Mouse (Mus musculus): Measurements from ENCODE around the gene Lamc3.

DNA sequence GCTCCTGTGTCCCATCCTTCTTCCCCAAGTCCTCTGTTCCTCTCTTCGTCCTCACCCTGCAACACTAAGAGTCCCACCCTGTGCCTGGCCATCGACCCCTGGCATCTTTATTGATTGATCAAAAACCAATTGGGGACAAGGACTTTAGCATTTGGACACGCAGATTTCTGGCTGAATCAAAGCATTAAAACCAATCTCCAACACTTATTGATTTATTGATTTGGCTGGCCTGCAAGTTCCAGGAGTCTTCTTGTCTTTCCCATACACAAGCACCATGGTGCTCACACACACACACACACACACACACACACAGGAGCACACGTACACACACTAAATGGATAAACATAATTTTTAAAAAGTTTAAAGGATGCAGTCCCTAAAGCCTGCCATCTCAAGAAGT, 55.9 kb downstream of the Lamc3 start:
- no peak for TF ChIP-seq CTCF (IDR thresholded peaks at IDR 0.05)
- no peak for TF ChIP-seq EP300 (IDR thresholded peaks at IDR 0.05; ENCODE audit: insufficient read depth, low read depth, low read length)
- no peak for TF ChIP-seq POLR2A (IDR thresholded peaks at IDR 0.05; ENCODE audit: insufficient read depth, low read depth, low read length)

Measured in heart, adult 2 months (tissue).